Mouse (Mus musculus) spleen, adult 2 months (tissue): ENCODE measurements around the gene Tyw1.

Experiments used
- CTCF ChIP-seq: fragments of 200-500 bp; IDR thresholded peaks from 2 replicates; pipeline ENCODE4 v1.5.1; 2011; ENCODE audit warnings: mild to moderate bottlenecking, inconsistent platforms; ENCODE audit not compliant: insufficient read depth, insufficient read length, insufficient replicate concordance; ENCODE audit errors: extremely low read depth
- POLR2A ChIP-seq: fragments of 200-500 bp; IDR thresholded peaks from 2 replicates; pipeline ENCODE4 v1.6.1; 2011; ENCODE audit warnings: low read depth, low read length, inconsistent platforms

DNA sequence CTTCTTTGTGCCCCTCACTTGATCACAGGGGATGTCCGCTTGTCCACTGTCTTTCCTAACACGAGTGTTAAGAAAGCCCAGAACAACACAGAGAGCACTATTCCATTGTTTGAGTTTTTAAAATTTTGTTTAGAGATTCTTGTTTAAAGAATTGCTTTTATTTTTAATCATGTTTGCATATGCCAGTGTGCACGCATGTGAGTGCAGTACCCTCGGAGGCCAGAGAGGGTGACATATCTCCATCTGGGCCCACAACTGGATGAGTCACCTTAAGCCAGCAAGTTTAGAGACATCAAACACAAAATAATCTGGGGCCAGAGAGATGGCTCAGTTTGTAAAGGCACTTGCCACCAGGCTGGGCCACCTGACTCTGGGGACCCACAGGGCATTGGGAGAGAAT, 80.0 kb downstream of the Tyw1 start:
- no peak for TF ChIP-seq CTCF
- TF ChIP-seq POLR2A, result no peak
